Mouse (Mus musculus): ENCODE measurements at regions not wholly inside any gene's neighbourhood (a gene's known extent, or its start where the extent isn't known, plus 50 kb on each side); places are given as distances from the start of the nearest gene placed in this dataset.
A peak's percentile ranks its signal among the peaks of the same experiment; 100 is the strongest.
"Not testable (repeated sequence)": the region's sequence is repeated elsewhere in the genome, so short reads cannot be mapped to it uniquely, and the experiment has no call there.

GRCm38 (mm10) chr1:98665584-98665983 lies 244.7 kb downstream of the Slco6d1 start:
- WGBS = 83% methylated on average over 2 of the region's 2 CpGs
- no peak overlapping the region for H3K9ac ChIP-seq
- H3K4me2 ChIP-seq (ENCODE audit: low read depth) = no peak overlapping the region
- no peaks in the 10 kb centered on the region for H3K4me1 ChIP-seq (ENCODE audit: insufficient read depth)
- no peaks in the 10 kb centered on the region for H3K9me3 ChIP-seq (ENCODE audit: low read length)
- no peak for TF ChIP-seq CTCF (IDR thresholded peaks at IDR 0.05; ENCODE audit: low read depth)
- DNase-seq (no peak), ATAC-seq (no peak)
- H3K27me3 ChIP-seq (ENCODE audit: insufficient read depth, low read length) = no peaks in the 10 kb centered on the region
- no peaks in the 10 kb centered on the region for H3K36me3 ChIP-seq (ENCODE audit: insufficient read depth)
- H3K4me3 ChIP-seq (ENCODE audit: low read depth, low read length) = no peak overlapping the region
- no peak overlapping the region for H3K27ac ChIP-seq (ENCODE audit: low read depth, low read length)

GRCm38 (mm10) chr1:98667426-98667825 lies 246.5 kb downstream of the Slco6d1 start:
- not testable (repeated sequence) for H3K9ac ChIP-seq; H3K9me3 ChIP-seq (ENCODE audit: low read length)

GRCm38 (mm10) chr1:98667887-98668286 lies 247.0 kb downstream of the Slco6d1 start:
- Histone ChIP-seq H3K9me3 (ENCODE audit: low read length) (no peaks in the 10 kb centered on the region), H3K4me3 (ENCODE audit: low read depth, low read length) (no peak overlapping the region), H3K27me3 (ENCODE audit: insufficient read depth, low read length) (no peaks in the 10 kb centered on the region), H3K9ac (no peak overlapping the region), H3K4me1 (ENCODE audit: insufficient read depth) (no peaks in the 10 kb centered on the region), H3K36me3 (ENCODE audit: insufficient read depth) (no peaks in the 10 kb centered on the region), H3K4me2 (ENCODE audit: low read depth) (no peak overlapping the region), H3K27ac (ENCODE audit: low read depth, low read length) (no peak overlapping the region)
- peak; percentile 10 for DNase-seq
- no peak for TF ChIP-seq CTCF (IDR thresholded peaks at IDR 0.05; ENCODE audit: low read depth)
- no peak for ATAC-seq
- 55% methylated on average over 1 of the region's 1 CpGs for WGBS

More at GRCm38 (mm10) chr1:98667426-98667825, 246.5 kb downstream of the Slco6d1 start:
- WGBS = 68% methylated on average over 2 of the region's 2 CpGs
- not testable (repeated sequence) for H3K36me3 ChIP-seq (ENCODE audit: insufficient read depth); DNase-seq; ATAC-seq; H3K27ac ChIP-seq (ENCODE audit: low read depth, low read length); H3K27me3 ChIP-seq (ENCODE audit: insufficient read depth, low read length); H3K4me2 ChIP-seq (ENCODE audit: low read depth); H3K4me3 ChIP-seq (ENCODE audit: low read depth, low read length); H3K4me1 ChIP-seq (ENCODE audit: insufficient read depth)

GRCm38 (mm10) chr1:98668595-98668994 lies 247.7 kb downstream of the Slco6d1 start:
- Histone ChIP-seq H3K4me1 (ENCODE audit: insufficient read depth) (no peaks in the 10 kb centered on the region), H3K27me3 (ENCODE audit: insufficient read depth, low read length) (no peaks in the 10 kb centered on the region), H3K4me2 (ENCODE audit: low read depth) (no peak overlapping the region), H3K27ac (ENCODE audit: low read depth, low read length) (no peak overlapping the region), H3K4me3 (ENCODE audit: low read depth, low read length) (no peak overlapping the region), H3K9me3 (ENCODE audit: low read length) (no peaks in the 10 kb centered on the region), H3K36me3 (ENCODE audit: insufficient read depth) (no peaks in the 10 kb centered on the region), H3K9ac (no peak overlapping the region)
- DNase-seq (no peak), ATAC-seq (no peak)
- no peak for TF ChIP-seq CTCF (IDR thresholded peaks at IDR 0.05; ENCODE audit: low read depth)
- 56% methylated on average over 2 of the region's 2 CpGs for WGBS

GRCm38 (mm10) chr1:98678686-98679085 lies 257.8 kb downstream of the Slco6d1 start:
- Histone ChIP-seq H3K27ac (ENCODE audit: low read depth, low read length) (no peak overlapping the region), H3K4me3 (ENCODE audit: low read depth, low read length) (no peak overlapping the region), H3K4me2 (ENCODE audit: low read depth) (no peak overlapping the region), H3K27me3 (ENCODE audit: insufficient read depth, low read length) (no peaks in the 10 kb centered on the region), H3K9ac (no peak overlapping the region), H3K36me3 (ENCODE audit: insufficient read depth) (no peaks in the 10 kb centered on the region), H3K9me3 (ENCODE audit: low read length) (no peaks in the 10 kb centered on the region), H3K4me1 (ENCODE audit: insufficient read depth) (no peaks in the 10 kb centered on the region)
- no peak for TF ChIP-seq CTCF (IDR thresholded peaks at IDR 0.05; ENCODE audit: low read depth)
- DNase-seq (no peak), ATAC-seq (no peak)
- 91% methylated on average over 3 of the region's 3 CpGs for WGBS

GRCm38 (mm10) chr1:98713809-98714208 lies 292.9 kb downstream of the Slco6d1 start:
- ATAC-seq (no peak), DNase-seq (no peak)
- no peaks in the 10 kb centered on the region for H3K36me3 ChIP-seq (ENCODE audit: insufficient read depth)
- no peaks in the 10 kb centered on the region for H3K4me1 ChIP-seq (ENCODE audit: insufficient read depth)
- H3K9ac ChIP-seq = no peak overlapping the region
- H3K9me3 ChIP-seq (ENCODE audit: low read length) = no peaks in the 10 kb centered on the region
- no peak overlapping the region for H3K27ac ChIP-seq (ENCODE audit: low read depth, low read length)
- 88% methylated on average over 2 of the region's 2 CpGs for WGBS
- no peak overlapping the region for H3K4me3 ChIP-seq (ENCODE audit: low read depth, low read length)
- TF ChIP-seq CTCF (IDR thresholded peaks at IDR 0.05; ENCODE audit: low read depth) = no peak
- no peak overlapping the region for H3K4me2 ChIP-seq (ENCODE audit: low read depth)
- no peaks in the 10 kb centered on the region for H3K27me3 ChIP-seq (ENCODE audit: insufficient read depth, low read length)

GRCm38 (mm10) chr1:98714307-98714706 lies 293.4 kb downstream of the Slco6d1 start:
- no peak overlapping the region for H3K27ac ChIP-seq (ENCODE audit: low read depth, low read length)
- H3K9me3 ChIP-seq (ENCODE audit: low read length) = no peaks in the 10 kb centered on the region
- 91% methylated on average over 1 of the region's 1 CpGs for WGBS
- H3K4me1 ChIP-seq (ENCODE audit: insufficient read depth) = no peaks in the 10 kb centered on the region
- H3K9ac ChIP-seq = no peak overlapping the region
- no peaks in the 10 kb centered on the region for H3K36me3 ChIP-seq (ENCODE audit: insufficient read depth)
- TF ChIP-seq CTCF (IDR thresholded peaks at IDR 0.05; ENCODE audit: low read depth) = no peak
- ATAC-seq = no peak
- no peak overlapping the region for H3K4me2 ChIP-seq (ENCODE audit: low read depth)
- H3K4me3 ChIP-seq (ENCODE audit: low read depth, low read length) = no peak overlapping the region
- H3K27me3 ChIP-seq (ENCODE audit: insufficient read depth, low read length) = no peaks in the 10 kb centered on the region
- no peak for DNase-seq

- no peak overlapping the region for H3K4me2 ChIP-seq (ENCODE audit: low read depth)
- no peak overlapping the region for H3K4me3 ChIP-seq (ENCODE audit: low read depth, low read length)
- H3K9me3 ChIP-seq (ENCODE audit: low read length) = no peaks in the 10 kb centered on the region
- no peak for ATAC-seq
- H3K9ac ChIP-seq = no peak overlapping the region
- H3K36me3 ChIP-seq (ENCODE audit: insufficient read depth) = no peaks in the 10 kb centered on the region
- TF ChIP-seq CTCF (IDR thresholded peaks at IDR 0.05; ENCODE audit: low read depth) = no peak
- 96% methylated on average over 1 of the region's 1 CpGs for WGBS
- no peak overlapping the region for H3K27ac ChIP-seq (ENCODE audit: low read depth, low read length)
- DNase-seq = no peak
- no peaks in the 10 kb centered on the region for H3K27me3 ChIP-seq (ENCODE audit: insufficient read depth, low read length)
- H3K4me1 ChIP-seq (ENCODE audit: insufficient read depth) = no peaks in the 10 kb centered on the region
Observed at GRCm38 (mm10) chr1:98720595-98720994, 299.7 kb downstream of the Slco6d1 start.
